Mouse (Mus musculus): ENCODE measurements around the gene Alg13. TPM values are rescaled to one million over a fixed set of nuclear protein-coding genes. Genes with fewer than 3 reads are reported as not detected.

Gene Alg13
- 1 to 10 TPM; 1.2 to 2.6 TPM for polyA plus RNA-seq (2012; fragmentation: generic; extraction: Trizol)

DNA sequence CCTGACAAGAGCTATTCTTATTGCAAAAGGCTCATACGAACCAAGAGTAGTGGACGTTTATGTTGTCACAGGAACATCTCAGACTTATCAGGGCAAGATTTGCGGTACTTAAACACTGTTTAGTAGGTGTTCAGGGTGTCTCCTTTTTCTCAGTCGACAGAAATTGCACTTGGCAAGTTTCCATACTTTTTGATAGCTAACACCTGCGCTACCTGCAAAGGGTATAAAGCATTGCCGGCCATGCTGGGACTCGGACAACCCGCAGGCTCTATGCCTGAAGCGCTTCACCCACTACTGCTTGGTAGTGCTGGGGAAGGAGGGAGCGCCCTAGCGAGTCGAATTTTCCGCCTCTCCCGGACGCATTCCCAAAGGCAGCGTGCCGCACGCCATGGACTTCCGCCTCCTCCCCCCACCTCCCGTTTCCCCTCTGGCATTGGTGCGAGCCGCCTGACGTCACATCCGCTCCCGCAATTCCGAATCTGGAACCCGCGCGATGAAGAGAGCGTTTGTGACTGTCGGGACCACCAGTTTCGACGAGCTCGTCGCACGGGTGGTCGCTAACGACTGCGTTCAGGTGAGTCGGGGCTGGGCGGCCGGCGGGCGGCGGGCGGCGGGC, at the start of gene Alg13:
Gene Alg13, plus strand, starts transcription at position 257 of the 616 bp plus-strand sequence.

Other genes starting within 250 kb of the Alg13 start
- not detected for gene A730046J19Rik, start 164.1 kb upstream of the Alg13 start, polyA plus RNA-seq (2012; fragmentation: generic; extraction: Trizol)
- not detected for gene Trpc5os, start 138.8 kb downstream of the Alg13 start, polyA plus RNA-seq (2012; fragmentation: generic; extraction: Trizol)

Measured in C3H10T1/2 (cell line).